Mouse (Mus musculus) embryonic fibroblast, embryonic 13.5 days (primary cell): ENCODE results near the gene She. TPM values are rescaled to one million over a fixed set of nuclear protein-coding genes. Genes with fewer than 3 reads are reported as not detected.
"Not testable (repeated sequence)": the region's sequence is repeated elsewhere in the genome, so short reads cannot be mapped to it uniquely, and the experiment has no call there.

Experiments
- H3K27ac ChIP-seq: 2 replicates; pipeline ENCODE4 v1.5.1; 2012; ENCODE audit warnings: low read length, control low read depth, inconsistent platforms; ENCODE audit not compliant: insufficient read depth
- H3K4me1 ChIP-seq: 2 replicates; pipeline ENCODE4 v1.6.1; 2011; ENCODE audit warnings: low read length; ENCODE audit not compliant: control insufficient read depth, insufficient read depth
- H3K4me3 ChIP-seq: 2 replicates; pipeline ENCODE4 v1.5.1; 2011; ENCODE audit warnings: mild to moderate bottlenecking, control low read depth, low read length; ENCODE audit not compliant: insufficient read depth
- CTCF ChIP-seq: IDR thresholded peaks from 2 replicates; pipeline ENCODE4 v1.5.1; 2011; ENCODE audit warnings: mild to moderate bottlenecking, control low read depth, low read length, moderate library complexity, borderline replicate concordance; ENCODE audit not compliant: insufficient read depth
- POLR2A ChIP-seq: IDR thresholded peaks from 2 replicates; pipeline ENCODE4 v1.6.1; 2011; ENCODE audit warnings: low read depth, mild to moderate bottlenecking, control low read depth, low read length, moderate library complexity
- polyA plus RNA-seq: library from polyadenylated mRNA; stranded (reverse); fragments of >200 nt; gene quantifications from 2 replicates; pipeline ENCODE4 v1.2.4, GENCODE M21; 2011; ENCODE audit warnings: low read depth; ENCODE audit not compliant: missing spikeins, insufficient read length

She gene
- polyA plus RNA-seq, 1 experiment: not detected

DNA sequence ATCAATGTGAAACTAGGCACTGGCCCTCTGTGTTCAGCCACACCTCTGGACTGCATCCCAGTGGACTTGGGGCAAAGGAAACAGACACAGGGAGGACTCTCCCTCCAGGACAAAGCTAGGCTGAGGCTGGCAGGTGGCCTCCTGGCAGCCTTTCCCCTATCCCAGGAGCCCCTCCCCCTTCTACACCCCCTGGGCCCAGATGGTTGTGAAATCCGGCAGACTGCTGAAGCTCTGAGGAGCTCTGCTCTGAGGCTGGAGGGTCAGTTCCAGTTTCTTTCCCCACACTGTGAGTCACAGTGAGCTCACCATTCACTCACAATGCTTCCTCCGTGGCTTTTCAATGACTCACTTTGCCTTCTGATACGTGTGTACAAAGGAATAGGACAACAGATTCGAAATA, 29.9 kb downstream of the She start:
- TF ChIP-seq POLR2A: no peak
- TF ChIP-seq CTCF: no peak
- Histone ChIP-seq H3K4me1 (peaks cover 6% of the 10 kb centered on the region), H3K4me3 (no peak overlapping the region), H3K27ac (peak overlapping the region; percentile 82)

DNA sequence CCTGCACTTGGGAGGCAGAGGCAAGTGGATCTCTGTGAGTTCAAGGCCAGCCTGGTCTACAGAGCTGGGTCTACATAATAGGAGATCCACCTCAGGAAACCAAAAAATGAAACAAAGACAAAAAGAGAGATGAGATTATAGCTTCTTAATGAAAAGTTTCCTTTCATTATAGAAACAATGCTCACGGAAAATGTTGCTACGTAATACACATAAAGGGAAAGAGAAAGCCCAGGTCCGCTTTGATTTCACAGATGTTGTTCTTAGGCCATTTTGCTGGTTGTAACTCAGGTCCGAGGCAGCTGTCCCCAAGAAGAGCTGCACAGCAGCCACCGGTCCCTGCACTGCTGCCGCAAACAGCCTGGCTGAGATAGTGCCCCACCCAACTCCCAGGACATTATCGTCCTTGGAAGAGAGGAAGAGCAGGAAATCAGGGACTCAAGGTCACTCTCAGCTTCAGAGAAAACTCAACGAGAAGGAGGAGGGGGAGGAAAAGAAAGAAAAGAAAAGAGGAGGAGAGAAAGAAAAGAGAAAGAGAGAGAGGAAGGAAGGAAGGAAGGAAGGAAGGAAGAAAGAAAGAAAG, 31.1 kb downstream of the She start:
- TF ChIP-seq CTCF: no peak
- TF ChIP-seq POLR2A: no peak
- peaks cover 6% of the 10 kb centered on the region for H3K4me1 ChIP-seq
- no peak overlapping the region for H3K4me3 ChIP-seq
- peak overlapping the region; percentile 82; the same call in 1 of the 2 replicates for H3K27ac ChIP-seq

DNA sequence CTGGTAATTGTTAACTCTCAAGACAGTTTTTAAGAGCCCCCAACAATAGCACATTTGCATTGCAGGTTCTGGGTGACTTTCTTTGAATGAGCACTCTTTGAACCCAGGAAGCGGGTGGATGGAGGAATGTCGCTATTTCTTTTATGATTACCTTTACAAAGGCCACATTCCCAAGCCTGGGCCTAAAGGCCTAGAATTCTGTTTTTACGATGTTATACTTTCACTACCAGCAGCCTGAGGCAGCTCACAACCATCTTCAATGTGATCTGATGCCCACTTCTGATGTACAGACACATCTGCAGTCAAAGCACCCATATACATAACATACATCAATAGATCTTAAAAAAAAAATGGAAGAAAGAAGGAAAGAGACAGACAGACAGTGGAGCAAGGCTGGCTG, 32.1 kb downstream of the She start:
- not testable (repeated sequence) for H3K4me3 ChIP-seq, H3K4me1 ChIP-seq, H3K27ac ChIP-seq

DNA sequence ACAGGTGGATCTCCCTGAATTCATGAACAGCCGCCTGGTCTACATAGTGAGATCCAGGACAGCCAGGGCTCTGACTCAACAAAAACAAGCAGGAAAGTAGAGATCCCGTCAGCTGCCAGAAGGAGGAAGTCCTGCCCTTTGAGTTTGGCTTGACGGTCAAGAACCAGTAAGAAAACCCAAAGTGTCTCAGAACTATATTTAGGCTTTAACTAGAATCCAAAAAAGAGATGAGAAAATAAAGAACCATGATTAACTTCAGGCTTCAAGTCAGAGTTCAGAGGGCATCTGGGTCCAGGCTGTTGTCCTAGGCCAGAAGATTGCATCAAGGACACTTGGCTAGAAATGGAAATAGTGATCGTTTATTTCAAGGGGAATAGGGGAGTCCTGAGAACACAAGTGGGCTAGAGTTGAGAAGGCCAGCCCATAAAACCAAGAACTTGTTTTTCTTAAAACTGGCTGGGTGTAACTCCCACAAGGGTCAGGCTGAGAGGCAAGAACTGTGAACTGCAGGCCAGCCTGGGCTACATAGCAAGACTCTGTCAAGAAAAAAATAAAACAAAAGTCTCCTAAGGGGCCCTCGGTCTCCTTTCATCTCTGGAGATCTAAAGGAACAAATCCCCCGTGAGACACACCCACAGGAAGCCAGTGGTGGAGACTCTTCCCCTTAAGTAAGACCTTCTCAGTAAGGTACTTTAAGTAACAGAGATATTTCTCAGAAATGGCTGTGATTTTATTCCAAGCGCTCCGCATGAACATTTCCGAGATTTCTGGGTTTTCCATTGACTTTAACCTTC, 32.7 kb downstream of the She start:
- H3K4me1 ChIP-seq: peaks cover 6% of the 10 kb centered on the region
- no peak overlapping the region for H3K4me3 ChIP-seq
- no peak overlapping the region for H3K27ac ChIP-seq
- TF ChIP-seq CTCF (no peak), POLR2A (no peak)

DNA sequence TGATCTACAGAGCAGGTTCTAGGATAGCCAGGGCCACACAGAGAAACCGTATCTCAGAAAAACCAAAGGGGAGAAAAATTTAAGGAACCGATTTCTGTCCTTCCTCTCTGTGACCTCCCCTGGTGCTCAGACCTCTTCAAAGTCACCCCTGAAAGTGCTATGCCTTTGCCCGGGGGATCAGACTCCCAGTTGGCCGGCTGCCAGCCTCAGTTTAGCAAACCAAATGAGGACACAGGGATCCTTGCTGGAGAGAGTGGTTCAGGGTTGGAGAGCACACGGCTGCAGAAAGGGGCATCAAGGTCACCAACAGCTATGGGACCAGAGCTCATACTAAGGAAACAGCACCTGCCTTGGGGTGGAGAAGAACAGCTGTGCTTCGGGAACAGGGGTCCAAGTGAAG, 33.9 kb downstream of the She start:
- Histone ChIP-seq H3K4me1 (peaks cover 10% of the 10 kb centered on the region), H3K27ac (no peak overlapping the region), H3K4me3 (no peak overlapping the region)
- no peak for TF ChIP-seq CTCF
- no peak for TF ChIP-seq POLR2A

DNA sequence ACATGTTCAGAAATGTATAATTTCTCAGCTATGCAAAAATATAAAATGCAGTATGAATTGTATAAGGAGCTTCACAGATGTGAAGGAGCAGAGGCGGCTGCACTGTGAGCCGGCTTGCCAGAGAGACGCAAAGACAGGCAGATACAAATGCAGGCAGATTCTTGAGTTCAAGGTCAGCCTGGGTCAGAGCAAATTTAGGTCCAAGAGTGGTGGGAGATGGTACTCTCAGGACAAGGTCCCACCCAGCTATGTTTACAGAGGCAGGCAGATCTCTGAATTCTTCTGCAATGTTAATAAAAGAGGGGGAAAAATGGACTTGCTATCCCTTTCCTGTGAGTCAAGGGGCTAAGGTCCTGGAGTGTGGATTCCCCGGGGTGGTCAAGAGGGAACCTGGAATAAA, 34.6 kb downstream of the She start:
- Histone ChIP-seq H3K4me1 (peaks cover 6% of the 10 kb centered on the region), H3K4me3 (no peak overlapping the region), H3K27ac (no peak overlapping the region)
- TF ChIP-seq CTCF (no peak), POLR2A (no peak)

DNA sequence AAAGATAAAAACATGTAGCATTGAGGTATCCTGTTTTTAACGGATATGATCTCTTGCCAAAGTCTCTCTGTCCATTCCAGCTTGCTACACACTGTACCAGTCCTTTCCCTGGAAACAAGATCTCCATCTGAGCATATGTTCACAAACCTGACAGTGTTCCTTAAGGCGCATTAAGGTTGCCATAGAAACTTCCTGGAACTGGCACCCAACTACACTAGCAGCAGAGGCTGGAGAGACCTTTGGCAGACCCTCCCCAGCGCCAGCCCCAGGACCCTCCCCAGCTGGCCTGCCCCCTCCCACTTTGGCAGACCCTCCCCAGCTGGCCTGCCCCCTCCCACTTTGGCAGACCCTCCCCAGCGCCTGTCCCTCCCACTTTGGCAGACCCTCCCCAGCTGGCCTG, 36.5 kb downstream of the She start:
- TF ChIP-seq CTCF (no peak), POLR2A (no peak)
- peaks cover 10% of the 10 kb centered on the region for H3K4me1 ChIP-seq
- no peak overlapping the region for H3K27ac ChIP-seq
- no peak overlapping the region for H3K4me3 ChIP-seq

DNA sequence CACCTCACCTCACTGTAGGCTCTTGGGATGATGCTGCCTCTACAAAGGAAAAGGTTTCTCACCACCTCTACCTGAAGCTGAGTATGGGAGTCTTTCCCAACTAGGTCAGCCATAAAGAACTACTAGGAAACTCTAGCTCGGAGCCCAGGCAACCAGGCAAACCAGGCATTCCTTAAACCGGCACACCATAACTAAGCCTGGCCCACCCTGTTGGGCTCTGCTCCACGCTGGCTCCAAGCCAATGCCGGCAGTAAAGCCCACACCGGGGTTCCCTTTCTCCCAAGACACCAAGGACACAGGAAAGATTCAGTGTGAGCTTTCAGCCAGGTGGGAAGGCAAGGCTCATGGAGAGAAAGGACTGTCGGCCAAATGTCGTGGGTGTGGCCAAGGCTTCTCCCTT, 37.2 kb downstream of the She start:
- no peak overlapping the region for H3K4me3 ChIP-seq
- TF ChIP-seq POLR2A: no peak
- TF ChIP-seq CTCF: no peak
- no peak overlapping the region for H3K27ac ChIP-seq

DNA sequence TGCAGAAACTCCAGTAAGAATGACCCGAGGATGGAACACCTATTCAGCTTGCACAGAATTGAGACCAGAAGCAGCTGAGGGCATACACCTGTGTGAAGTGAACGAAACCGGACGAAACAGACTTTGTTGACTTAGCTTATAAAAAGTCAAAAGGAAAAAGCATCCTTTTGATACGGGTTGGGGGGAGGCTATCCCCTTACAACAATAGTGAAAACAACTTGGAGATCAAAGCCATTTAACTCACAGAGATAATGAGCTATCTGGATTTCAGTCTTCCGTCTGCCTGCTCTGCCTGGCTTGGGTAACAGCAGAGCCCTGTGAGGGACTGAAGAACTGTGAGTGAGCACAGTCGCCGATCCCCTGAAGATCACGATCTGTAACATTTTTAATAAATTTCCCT, 37.8 kb downstream of the She start:
- TF ChIP-seq POLR2A (no peak), CTCF (no peak)
- Histone ChIP-seq H3K4me1 (peaks cover 10% of the 10 kb centered on the region), H3K4me3 (no peak overlapping the region), H3K27ac (no peak overlapping the region)

More for the DNA sequence above, 37.2 kb downstream of the She start:
- H3K4me1 ChIP-seq: peaks cover 10% of the 10 kb centered on the region

DNA sequence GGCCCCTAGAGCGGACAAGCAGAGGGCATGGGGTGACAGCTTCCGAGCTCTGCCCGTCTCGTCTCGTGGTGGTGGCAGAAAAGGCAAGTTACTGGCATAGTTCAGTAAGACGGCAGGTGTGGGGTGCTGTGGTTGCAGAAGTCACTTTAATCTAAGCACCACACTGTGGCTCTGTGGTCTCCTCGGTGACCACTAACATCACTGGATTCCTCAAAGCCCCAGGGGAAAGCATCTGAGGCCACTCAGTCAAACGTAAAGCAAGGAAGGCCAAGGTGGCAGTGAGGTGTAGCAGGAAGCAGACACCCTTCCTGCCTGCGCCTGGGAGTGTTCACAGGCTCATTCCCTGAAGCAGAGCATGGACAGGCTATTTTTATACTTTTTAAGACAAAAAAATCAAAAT, 38.4 kb downstream of the She start:
- TF ChIP-seq POLR2A (no peak), CTCF (no peak)
- Histone ChIP-seq H3K27ac (no peak overlapping the region), H3K4me1 (peaks cover 10% of the 10 kb centered on the region), H3K4me3 (no peak overlapping the region)
